Mouse (Mus musculus) cerebellum, postnatal 14 days (tissue): ENCODE measurements around the gene Mrpl44.
A peak's percentile ranks its signal among the peaks of the same experiment; 100 is the strongest.

Experiments used
- DNase-seq, 2 experiments: peaks; one replicate each; pipeline ENCODE4 v3.0.0; 2021; ENCODE audit warnings: mixed read lengths in 2 of 2

The Mrpl44 gene

GRCm38 (mm10) chr1:79762282-79763250, 13.3 kb upstream of the Mrpl44 start:
- peak; percentile 10 to 20 for DNase-seq

- DNase-seq, result no peak
These were observed 11.8 kb upstream of the Mrpl44 start for GRCm38 (mm10) chr1:79764031-79764430.

DNA sequence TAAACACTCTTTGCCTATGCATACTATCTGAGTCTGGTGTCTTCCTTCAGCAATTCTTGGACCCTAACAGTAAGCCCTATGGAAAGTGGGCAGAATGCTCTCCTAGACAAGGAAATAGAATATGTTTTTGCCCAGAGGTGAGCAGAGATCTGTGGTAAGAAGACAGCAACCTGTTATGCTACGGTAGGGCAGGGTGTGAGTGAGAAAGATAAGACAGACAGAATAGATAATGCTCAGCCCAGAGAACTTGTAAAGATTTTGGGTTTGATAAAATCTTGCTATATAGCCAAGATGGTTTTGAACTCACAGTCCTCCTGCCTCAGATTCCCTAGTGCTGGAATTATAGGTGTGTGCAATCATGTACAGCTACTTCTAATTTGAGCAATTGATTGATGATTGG, 11.3 kb upstream of the Mrpl44 start:
- DNase-seq, result no peak

- no peak for DNase-seq
These were observed 7.6 kb upstream of the Mrpl44 start for GRCm38 (mm10) chr1:79768231-79768630.

DNA sequence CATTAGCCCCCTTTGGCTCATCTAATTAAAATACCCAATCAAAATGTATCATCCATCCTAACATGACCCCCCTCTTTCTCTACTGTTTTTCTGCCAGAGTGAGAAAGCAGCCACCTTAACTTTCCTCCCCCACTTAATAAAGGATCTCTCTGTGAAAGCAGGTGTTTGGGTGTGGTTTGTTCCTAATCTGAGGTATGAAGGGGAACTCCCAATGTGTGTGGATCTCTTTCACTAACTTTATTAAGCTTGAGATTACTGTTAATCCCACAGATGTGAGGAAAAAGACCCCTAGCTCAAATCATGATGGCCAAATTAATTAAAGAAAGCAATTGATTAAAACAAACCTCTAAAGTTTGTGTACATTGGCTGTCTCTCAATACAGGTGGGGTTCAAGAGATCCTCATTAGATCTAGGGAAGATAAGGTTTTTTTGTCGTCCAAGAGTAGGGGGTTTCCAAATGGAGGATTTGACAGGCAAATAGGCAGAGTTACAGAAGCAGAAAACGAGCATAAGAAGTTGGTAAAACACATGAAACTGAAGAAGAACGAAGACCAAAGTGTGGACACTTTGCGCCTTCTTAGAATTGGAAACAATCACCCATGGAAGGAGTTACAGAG, 1.5 kb upstream of the Mrpl44 start:
- DNase-seq, result no peak

DNA sequence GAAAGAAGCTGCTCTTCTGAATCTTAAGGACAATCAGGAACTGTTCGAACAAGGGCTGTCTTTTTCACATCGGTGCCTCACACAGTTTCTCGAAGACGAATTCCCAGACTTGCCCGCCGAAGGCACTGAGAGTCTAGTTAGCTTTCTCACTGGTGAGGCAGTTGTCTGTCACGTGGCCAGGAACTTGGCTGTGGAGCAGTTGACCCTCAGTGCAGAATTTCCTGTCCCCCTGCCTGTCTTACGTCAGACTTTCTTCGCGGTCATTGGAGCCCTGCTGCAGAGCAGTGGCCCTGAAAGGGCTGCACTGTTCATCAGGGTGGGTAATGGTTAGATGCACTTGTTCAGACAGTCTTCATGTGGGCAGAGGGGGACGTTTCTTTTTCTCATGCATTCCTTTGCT, 2.2 kb downstream of the Mrpl44 start:
- DNase-seq, result no peak

DNA sequence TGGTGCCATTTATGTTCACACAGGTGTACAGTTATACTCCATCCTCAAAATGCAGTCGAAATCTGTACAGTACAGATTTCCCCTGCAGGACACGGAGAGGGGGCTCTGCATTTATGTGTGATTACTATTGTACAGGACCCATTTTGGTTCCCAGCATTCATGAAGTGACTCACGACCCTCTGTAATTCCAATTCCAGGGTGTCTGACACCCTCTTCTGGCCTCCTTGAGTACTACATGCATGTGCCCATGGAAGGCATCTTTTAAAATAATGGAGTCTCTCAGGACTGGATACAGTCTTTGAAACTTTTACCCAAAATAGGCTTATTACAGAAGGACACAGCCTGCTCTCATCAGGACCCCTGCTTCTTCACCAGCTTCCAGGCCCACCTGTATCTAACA, 6.6 kb downstream of the Mrpl44 start:
- peak in 1 of 2 experiments; percentile 15 for DNase-seq

DNA sequence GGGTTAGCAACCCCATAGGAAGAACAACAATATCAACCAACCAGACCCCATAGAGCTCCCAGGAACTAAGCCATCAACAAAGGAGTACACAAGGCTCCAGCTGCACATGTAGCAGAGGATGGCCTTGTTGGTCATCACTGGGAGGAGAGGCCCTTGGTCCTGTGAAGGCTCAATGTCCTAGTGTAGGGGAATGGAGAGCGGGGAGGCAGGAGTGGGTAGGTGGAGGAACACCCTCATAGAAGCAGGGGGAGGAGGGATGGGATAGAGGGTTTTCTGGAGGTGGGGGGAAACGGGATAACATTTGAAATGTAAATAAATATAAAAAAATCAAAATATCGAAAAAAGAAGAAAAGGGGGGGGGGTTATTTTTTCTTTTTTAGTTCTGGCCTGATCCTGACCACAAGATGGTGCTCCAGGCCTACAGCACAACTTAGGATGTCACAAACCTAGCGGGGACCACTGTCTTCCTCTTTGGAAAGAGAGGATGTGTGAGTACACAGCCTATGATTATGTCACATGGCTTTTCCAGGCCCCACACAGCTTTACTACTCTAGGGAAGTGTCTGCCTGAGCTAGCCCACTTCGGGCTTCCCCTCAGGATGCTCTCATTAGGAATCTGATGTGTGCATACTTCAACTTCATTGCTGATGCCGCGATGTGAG, 10.6 kb downstream of the Mrpl44 start:
- DNase-seq, result peak; percentile 53 to 66

- DNase-seq, result no peak
These were observed 21.3 kb downstream of the Mrpl44 start for GRCm38 (mm10) chr1:79797084-79797483.

- no peak for DNase-seq
These were observed 27.1 kb downstream of the Mrpl44 start for GRCm38 (mm10) chr1:79802858-79803427.

DNA sequence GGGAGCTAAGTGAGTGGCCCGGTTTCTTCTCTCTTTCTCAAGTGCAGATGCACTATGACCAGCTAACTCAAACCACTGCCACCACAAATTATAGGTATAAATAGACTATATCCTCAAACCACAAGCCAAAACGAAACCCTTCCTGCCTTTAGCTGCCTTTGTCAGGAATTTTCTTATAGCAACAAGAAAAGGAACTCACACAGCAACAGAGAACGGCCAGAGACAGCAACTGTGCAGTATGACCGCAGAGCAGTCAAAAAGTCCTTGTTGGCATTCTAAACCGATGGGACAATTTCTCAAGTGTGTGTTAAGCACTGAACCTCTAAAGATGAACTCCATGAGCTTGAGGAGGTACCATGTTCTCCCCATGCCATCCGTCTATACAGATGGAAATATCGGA, 27.8 kb downstream of the Mrpl44 start:
- no peak for DNase-seq

- peak; percentile 26 to 43 for DNase-seq
These were observed 31.0 kb downstream of the Mrpl44 start for GRCm38 (mm10) chr1:79806865-79807264.

- DNase-seq, result no peak
These were observed 33.6 kb downstream of the Mrpl44 start for GRCm38 (mm10) chr1:79809447-79809846.

DNA sequence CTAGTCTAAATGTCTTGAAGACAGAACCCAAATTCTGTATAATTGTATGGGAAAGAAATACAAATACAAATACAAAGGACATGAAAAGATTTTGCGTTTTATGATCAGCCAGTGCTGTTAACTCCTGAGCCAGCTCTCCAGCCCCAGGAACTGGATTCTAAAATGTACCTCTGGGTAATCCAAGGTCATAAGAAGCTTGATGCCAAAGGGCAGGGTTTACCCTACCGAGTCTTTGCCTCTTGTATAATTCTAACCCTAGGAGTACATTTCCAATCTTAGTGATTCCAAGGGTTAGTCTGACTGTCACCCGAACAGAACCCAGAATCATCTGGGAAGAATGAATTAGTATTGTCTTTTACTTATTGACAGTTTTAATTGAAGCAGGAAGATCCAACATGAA, 39.6 kb downstream of the Mrpl44 start:
- DNase-seq, result no peak

- DNase-seq, result no peak
These were observed 43.6 kb downstream of the Mrpl44 start for GRCm38 (mm10) chr1:79819296-79819879.

DNA sequence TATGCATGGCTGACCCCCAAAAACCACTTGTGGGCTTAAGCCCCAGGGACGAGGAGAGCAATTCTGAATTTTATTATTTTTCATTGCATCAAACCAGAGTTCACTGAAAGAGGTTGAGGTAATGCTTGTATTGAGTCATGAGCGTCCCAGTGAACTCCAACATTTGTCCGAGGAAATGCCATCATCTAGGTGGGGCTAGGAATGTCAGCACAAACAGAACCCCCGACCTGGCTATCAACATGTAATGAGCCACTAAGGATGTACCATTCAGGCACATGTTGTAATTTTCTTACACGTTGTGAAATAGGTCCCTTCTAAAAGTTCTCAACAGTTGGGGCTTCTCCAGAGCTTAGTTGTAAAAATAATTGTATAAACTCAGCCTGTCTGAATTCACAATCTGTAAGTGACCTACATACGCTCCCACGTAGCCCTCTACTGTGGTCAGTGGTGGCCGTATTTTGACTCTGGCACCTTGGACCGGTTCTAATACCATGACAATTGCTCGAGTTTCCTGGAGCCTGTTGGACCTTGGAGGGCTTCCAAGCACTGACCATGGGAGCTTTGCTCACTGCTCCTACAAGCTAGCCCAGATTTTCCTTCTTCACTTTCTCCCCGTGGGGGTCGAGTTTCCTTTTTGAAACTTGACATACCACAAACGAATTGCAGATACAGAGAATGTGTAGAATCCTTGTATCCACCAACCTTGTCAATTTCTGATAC, 47.1 kb downstream of the Mrpl44 start:
- DNase-seq, result peak; percentile 54

DNA sequence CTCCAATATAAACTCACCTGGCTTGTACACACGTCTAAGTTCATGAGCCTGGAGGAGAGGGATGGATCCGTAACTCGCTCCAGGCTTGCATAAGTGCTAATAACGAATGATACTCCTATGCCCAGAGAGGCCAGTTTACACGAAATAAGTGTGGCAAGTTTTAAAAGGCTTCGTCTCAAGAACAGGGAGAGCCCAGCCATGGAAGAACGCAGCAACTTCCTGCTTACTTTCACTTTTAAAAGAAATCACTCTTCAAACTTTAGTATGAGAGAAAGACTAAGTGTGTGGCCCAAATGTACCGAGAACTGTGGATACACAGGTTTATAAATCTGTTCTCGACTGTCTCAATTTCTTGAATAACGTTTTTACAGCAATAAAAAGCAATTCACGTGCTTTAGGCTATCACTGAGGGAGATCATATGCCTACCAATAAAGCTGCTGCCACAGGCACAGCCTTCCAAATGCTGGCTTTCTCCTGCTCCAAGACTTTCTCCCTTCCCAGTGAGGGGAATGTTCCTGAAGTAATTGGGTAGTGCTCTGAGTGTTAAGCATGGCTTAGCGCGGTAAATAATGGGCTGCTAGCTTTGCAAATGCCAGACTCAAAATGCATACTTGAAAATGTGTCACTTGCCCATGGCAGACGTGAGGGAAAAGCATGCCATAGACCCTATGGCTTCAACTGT, 48.3 kb downstream of the Mrpl44 start:
- no peak for DNase-seq
